Mouse (Mus musculus) lung, adult 2 months (tissue): ENCODE measurements around the gene Qrfpr.

Source experiments
- CTCF ChIP-seq: fragments of 200-500 bp; IDR thresholded peaks from 2 replicates; pipeline ENCODE4 v1.5.1; 2011; ENCODE audit warnings: mild to moderate bottlenecking, low read length, control low read depth; ENCODE audit not compliant: insufficient read depth
- POLR2A ChIP-seq: fragments of 200-500 bp; IDR thresholded peaks from 2 replicates; pipeline ENCODE4 v1.6.1; 2011; ENCODE audit warnings: low read depth, mild to moderate bottlenecking, control low read depth, low read length, borderline replicate concordance; ENCODE audit errors: extremely low read depth

GRCm38 (mm10) chr3:36173761-36174160 is 48.4 kb downstream of the Qrfpr start:
- TF ChIP-seq CTCF (no peak), POLR2A (no peak)
